Mouse (Mus musculus): ENCODE results near the gene Prg3.

- no peak for TF ChIP-seq CTCF (IDR thresholded peaks at IDR 0.05; ENCODE audit: low read depth)
- TF ChIP-seq EP300 (optimal IDR thresholded peaks at IDR 0.05): no peak
Observed at GRCm38 (mm10) chr2:85038336-85038735, 50.3 kb downstream of the Prg3 start.
